In the genomic region with DNA sequence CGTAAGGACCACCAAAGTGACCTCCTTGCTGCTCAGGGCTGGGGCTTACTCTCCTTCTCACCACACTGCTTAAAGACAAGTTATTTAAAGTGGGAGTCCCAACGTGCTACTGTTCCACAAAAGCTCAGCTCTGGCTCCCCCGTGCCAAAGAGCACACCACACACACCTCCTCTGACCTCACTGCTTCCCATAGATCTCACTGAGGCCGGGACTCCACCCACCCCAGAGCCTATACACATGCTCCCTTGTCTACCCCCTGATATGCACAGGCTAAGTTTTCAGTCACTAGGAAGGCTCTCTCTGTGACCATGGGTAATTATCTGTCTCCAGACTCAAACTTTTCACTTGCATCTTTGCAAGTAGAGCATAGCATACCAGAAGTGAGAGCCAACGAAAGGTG, we compare ENCODE assay signal across 18 mouse cellular contexts.
"Had no signal": no experiment of that assay in that cellular context is flagged by ENCODE, and none has a peak within 500 bp of the region (broad histone marks: within the 10 kb centered on the region; RNA-seq: fewer than 3 reads in every experiment).

No protein-coding gene starts in this region.

- H3K9me3 ChIP-seq: megakaryocyte, embryonic 14.5 days; midbrain, embryonic 12.5 days; neural tube, embryonic 13.5 days had no signal

- ATAC-seq: intestine, postnatal 0 days; midbrain, embryonic 16.5 days had no signal

- DNase-seq: kidney, adult 9 months; kidney, postnatal 36 days; left cerebral cortex, postnatal 4 days; lung, adult 2 months; lung, postnatal 10 days; lung, postnatal 4 days; retina, postnatal 1 day; right cerebral cortex, postnatal 14 days; thymus, postnatal 4 days had no signal

- H3K4me1 ChIP-seq: midbrain, embryonic 12.5 days; neural tube, embryonic 13.5 days had no signal

- H3K27ac ChIP-seq: kidney, postnatal 0 days; limb, embryonic 13.5 days; liver, embryonic 14.5 days; midbrain, embryonic 12.5 days; neural tube, embryonic 13.5 days; stomach, postnatal 0 days had no signal

- H3K36me3 ChIP-seq: limb, embryonic 13.5 days; midbrain, embryonic 12.5 days; neural tube, embryonic 13.5 days had no signal

- H3K27me3 ChIP-seq: limb, embryonic 13.5 days; megakaryocyte, embryonic 14.5 days; midbrain, embryonic 12.5 days; neural tube, embryonic 13.5 days had no signal

- H3K4me3 ChIP-seq: limb, embryonic 13.5 days; megakaryocyte, embryonic 14.5 days; midbrain, embryonic 12.5 days; neural tube, embryonic 13.5 days had no signal

- H3K4me2 ChIP-seq: limb, embryonic 13.5 days; midbrain, embryonic 12.5 days; neural tube, embryonic 13.5 days had no signal

- H3K9ac ChIP-seq: limb, embryonic 13.5 days; liver, embryonic 14.5 days; midbrain, embryonic 12.5 days; neural tube, embryonic 13.5 days had no signal
